Mouse (Mus musculus) midbrain, postnatal 0 days (tissue): ENCODE data around the gene Sprtn. TPM values are rescaled to one million over a fixed set of nuclear protein-coding genes. Genes with fewer than 3 reads are reported as not detected.
A peak's percentile ranks its signal among the peaks of the same experiment; 100 is the strongest.

Experiments used
- ATAC-seq: fragments of 200-750 bp; cut with Nextera tagmentation; 2 replicates; pipeline ENCODE4 v1.8.0; 2017; ENCODE audit warnings: moderate number of reproducible peaks, mild to moderate bottlenecking, moderate TSS enrichment, moderate library complexity; ENCODE audit not compliant: low FRiP score
- DNase-seq: peaks from one replicate; pipeline ENCODE4 v3.0.0-alpha.2; 2015; ENCODE audit warnings: low spot score
- H3K27ac ChIP-seq: fragments of 300-500 bp; sonication (generic); 2 replicates; pipeline ENCODE4 v1.5.1; 2014; ENCODE audit warnings: low read depth, mild to moderate bottlenecking, low read length, mixed read lengths
- H3K27me3 ChIP-seq: fragments of 300-500 bp; sonication (generic); 2 replicates; pipeline ENCODE4 v1.6.1; 2014; ENCODE audit warnings: low read length, control low read depth, mixed read lengths; ENCODE audit not compliant: insufficient read depth
- H3K36me3 ChIP-seq: fragments of 300-500 bp; sonication (generic); 2 replicates; pipeline ENCODE4 v1.6.1; 2014; ENCODE audit warnings: low read length, control low read depth, mixed read lengths; ENCODE audit not compliant: insufficient read depth
- H3K4me1 ChIP-seq: fragments of 300-500 bp; sonication (generic); 2 replicates; pipeline ENCODE4 v1.6.1; 2014; ENCODE audit warnings: mild to moderate bottlenecking, control low read depth, antibody characterized with exemption, low read length, mixed read lengths; ENCODE audit not compliant: insufficient read depth
- H3K4me2 ChIP-seq: fragments of 300-500 bp; sonication (generic); 2 replicates; pipeline ENCODE4 v1.6.1; 2014; ENCODE audit warnings: low read depth, mild to moderate bottlenecking, low read length, mixed read lengths; ENCODE audit not compliant: poor library complexity, severe bottlenecking
- H3K4me3 ChIP-seq: fragments of 300-500 bp; sonication (generic); 2 replicates; pipeline ENCODE4 v1.5.1; 2014; ENCODE audit warnings: low read depth, mild to moderate bottlenecking, low read length, moderate library complexity
- H3K9ac ChIP-seq: fragments of 300-500 bp; sonication (generic); replicated peaks from 2 replicates; pipeline ENCODE4 v1.6.1; 2014; ENCODE audit warnings: mild to moderate bottlenecking, low read length, moderate library complexity, mixed read lengths; ENCODE audit not compliant: poor library complexity, severe bottlenecking
- H3K9me3 ChIP-seq: fragments of 300-500 bp; sonication (generic); 2 replicates; pipeline ENCODE4 v1.6.1; 2016; ENCODE audit warnings: low read length, control low read depth
- CTCF ChIP-seq: IDR thresholded peaks from 2 replicates; pipeline ENCODE4 v1.5.1; 2016; ENCODE audit warnings: antibody characterized with exemption, mild to moderate bottlenecking
- WGBS: fragments of 180-500 bp; shearing (Covaris S2); extraction: QIAGEN DNeasy Blood & Tissue Kit; methylation state at CpG from one replicate; pipeline ENCODE4 v1.1.7; 2014; 5-methylcytosine and 5-hydroxymethylcytosine counted together
- polyA plus RNA-seq: library from polyadenylated mRNA; unstranded; fragments of >200 nt; fragmentation: Nextera tagmentation; extraction: Ambion mirVana; gene quantifications from 2 replicates; pipeline ENCODE4 v1.2.1, GENCODE M21; 2015
- total RNA-seq: library from RNA; depleted of rRNA; stranded (reverse); fragments of >200 nt; gene quantifications from 2 replicates; pipeline ENCODE4 v1.2.3, GENCODE M21; 2014

Sprtn gene
- total and polyA plus RNA-seq, 2 experiments from 2014 or later = 6.0 to 13.9 TPM

DNA sequence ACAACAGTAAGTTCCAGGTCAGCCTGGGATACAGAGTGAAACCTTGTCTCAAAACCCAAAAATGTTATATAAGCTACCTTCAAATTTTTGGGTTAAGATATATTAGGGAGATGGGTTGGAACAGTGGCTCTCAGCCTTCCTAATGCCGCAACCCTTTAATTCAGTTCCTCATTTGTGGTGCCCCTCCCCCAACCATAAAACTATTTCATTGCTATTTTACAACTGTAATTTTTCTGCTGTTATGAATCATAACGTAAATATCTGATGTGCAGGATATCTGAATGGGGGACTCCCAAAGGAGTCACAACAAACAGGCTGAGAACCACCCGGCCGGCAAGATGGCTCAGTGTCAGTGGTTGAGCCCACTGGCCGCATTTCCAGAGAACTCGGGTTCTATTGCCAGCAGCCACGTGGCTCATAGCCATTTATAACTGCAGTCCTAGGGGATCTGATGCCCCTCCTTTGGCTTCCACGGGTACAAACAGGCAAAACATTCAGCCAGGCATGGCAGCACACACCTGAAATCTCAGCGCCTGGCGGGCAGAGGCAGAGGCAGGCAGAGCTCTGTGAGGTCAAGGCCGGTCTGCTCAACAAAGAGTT lies 24.9 kb downstream of the Sprtn start:
- no peak overlapping the region for H3K4me3 ChIP-seq
- H3K36me3 ChIP-seq = no peaks in the 10 kb centered on the region
- no peak overlapping the region for H3K4me2 ChIP-seq
- no peak for TF ChIP-seq CTCF
- no peaks in the 10 kb centered on the region for H3K4me1 ChIP-seq
- no peaks in the 10 kb centered on the region for H3K27me3 ChIP-seq
- 83% methylated on average over 11 of the region's 11 CpGs for WGBS
- no peak overlapping the region for H3K9ac ChIP-seq
- DNase-seq (no peak), ATAC-seq (no peak)
- H3K27ac ChIP-seq = no peak overlapping the region
- no peaks in the 10 kb centered on the region for H3K9me3 ChIP-seq

DNA sequence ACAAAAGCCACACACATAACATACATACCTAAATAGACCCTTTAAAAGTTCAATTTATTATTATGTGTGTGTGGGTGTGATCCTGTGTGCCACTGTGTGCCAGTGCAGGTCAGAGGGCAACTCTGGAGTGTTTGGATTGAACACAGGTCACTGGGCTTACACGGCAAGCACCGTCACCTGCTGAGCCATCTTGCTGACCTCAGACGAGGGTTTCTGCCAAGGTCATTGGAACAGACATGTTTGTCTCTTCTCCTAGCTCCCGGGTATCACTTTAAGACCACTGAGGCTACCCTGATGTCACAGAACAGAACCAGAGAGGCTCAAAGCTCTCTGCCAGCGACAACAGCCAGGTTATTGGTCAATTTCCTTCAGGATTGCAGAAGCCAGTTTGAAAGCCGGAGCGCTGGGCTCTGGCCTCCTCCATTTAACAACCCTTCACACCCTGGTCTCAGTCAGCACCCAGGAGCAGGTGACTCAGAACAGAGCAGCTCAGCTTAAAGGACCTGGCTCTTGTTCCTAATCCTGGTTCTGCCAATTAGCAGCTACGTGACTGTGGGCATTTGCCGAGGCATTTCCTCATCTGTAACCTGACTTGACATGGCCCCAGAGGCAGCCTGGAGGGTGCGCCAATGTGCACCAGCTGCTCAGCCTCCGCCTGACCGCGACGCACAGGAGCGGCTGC lies 26.4 kb downstream of the Sprtn start:
- no peaks in the 10 kb centered on the region for H3K4me1 ChIP-seq
- no peaks in the 10 kb centered on the region for H3K9me3 ChIP-seq
- no peak for DNase-seq
- H3K36me3 ChIP-seq = no peaks in the 10 kb centered on the region
- H3K27ac ChIP-seq = no peak overlapping the region
- no peak for ATAC-seq
- no peak overlapping the region for H3K4me2 ChIP-seq
- TF ChIP-seq CTCF = no peak
- H3K9ac ChIP-seq = no peak overlapping the region
- no peaks in the 10 kb centered on the region for H3K27me3 ChIP-seq
- 74% methylated on average over 15 of the region's 15 CpGs for WGBS
- no peak overlapping the region for H3K4me3 ChIP-seq

DNA sequence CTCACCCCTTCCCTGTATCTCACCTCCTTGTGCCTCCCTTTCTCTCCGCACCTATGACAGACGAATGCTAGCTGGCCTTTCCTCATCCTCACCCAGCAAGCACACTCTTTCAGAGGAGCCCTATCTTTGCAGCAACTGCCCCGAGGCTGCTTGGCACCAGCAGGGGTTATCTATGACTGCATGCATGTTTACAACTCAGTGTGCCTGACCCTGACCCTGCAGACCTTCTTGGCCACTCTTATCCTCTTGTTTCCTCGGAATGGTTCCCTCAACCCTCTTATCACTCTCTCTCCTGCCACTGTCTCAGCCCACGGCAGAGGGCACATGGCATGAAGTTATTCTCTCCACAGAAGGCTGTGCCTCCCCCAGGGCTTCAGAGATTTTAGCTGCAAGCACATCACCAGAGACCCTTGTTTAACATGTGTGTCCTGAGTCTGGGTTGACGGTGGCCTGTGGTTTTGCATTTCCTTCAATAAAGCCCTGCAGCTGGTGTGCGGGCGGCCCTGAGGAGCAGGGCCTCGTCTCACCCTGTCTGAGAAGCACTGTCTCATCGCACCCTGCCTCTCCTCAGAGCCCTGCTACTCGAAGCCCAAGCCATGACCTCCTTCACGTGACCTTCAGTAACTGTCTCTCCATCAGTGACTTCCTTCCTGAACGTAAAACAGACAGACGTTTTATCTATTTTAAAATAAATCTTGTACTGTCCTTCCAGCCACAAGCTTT lies 28.0 kb downstream of the Sprtn start:
- DNase-seq (no peak), ATAC-seq (no peak)
- 81% methylated on average over 14 of the region's 14 CpGs for WGBS
- Histone ChIP-seq H3K4me3 (no peak overlapping the region), H3K4me2 (no peak overlapping the region), H3K27me3 (no peaks in the 10 kb centered on the region), H3K4me1 (no peaks in the 10 kb centered on the region), H3K9me3 (no peaks in the 10 kb centered on the region), H3K36me3 (no peaks in the 10 kb centered on the region), H3K27ac (no peak overlapping the region), H3K9ac (no peak overlapping the region)
- TF ChIP-seq CTCF = no peak

DNA sequence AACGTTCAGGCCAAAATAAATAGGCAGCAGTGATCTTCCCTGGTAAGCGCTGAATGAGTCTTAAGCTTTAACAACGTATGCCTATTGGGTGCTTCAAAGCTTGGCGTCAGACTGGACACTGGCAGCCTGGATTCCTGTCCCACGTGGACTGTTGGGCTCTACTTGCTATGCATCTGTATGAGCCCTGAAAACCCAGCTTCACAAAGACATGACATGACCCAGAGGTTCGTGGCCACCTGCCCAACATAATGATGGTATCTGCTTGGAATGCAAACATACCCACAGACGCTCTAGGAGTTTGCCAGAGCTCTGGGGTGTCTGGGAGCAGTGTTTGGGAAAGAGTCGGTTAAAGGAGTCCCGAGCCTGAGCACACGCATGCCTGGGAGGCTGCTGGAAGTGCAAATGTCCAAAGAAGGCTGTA lies 28.7 kb downstream of the Sprtn start:
- no peaks in the 10 kb centered on the region for H3K4me1 ChIP-seq
- no peak overlapping the region for H3K9ac ChIP-seq
- no peaks in the 10 kb centered on the region for H3K27me3 ChIP-seq
- H3K36me3 ChIP-seq = no peaks in the 10 kb centered on the region
- H3K4me3 ChIP-seq = no peak overlapping the region
- no peaks in the 10 kb centered on the region for H3K9me3 ChIP-seq
- DNase-seq (peak; percentile 56), ATAC-seq (no peak)
- H3K4me2 ChIP-seq = no peak overlapping the region
- no peak overlapping the region for H3K27ac ChIP-seq
- TF ChIP-seq CTCF = no peak
- WGBS = 75% methylated on average over 10 of the region's 10 CpGs

DNA sequence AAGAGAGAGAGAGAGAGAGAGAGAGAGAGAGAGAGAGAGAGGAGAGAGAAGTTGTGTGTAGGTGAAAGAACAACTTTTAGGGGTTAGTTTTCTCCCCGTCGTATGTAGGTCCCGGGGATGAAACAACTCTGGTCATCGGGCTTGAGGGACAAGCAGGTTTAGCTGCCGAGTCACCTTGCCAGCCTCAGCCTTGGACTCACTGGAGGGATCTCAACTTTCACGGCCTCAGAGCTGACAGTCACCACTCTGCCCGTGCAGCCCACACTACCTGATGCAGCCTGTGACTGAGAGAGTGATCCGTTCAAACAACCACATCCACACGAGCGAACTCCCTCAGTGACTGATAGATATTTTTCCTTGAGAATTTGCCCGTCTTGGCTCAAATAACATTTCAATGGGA lies 31.3 kb downstream of the Sprtn start:
- DNase-seq = no peak
- no peak for ATAC-seq
- 91% methylated on average over 11 of the region's 11 CpGs for WGBS
- Histone ChIP-seq H3K4me3 (no peak overlapping the region), H3K27ac (no peak overlapping the region), H3K9me3 (no peaks in the 10 kb centered on the region), H3K27me3 (no peaks in the 10 kb centered on the region), H3K36me3 (no peaks in the 10 kb centered on the region), H3K4me1 (no peaks in the 10 kb centered on the region), H3K9ac (no peak overlapping the region), H3K4me2 (no peak overlapping the region)
- no peak for TF ChIP-seq CTCF

DNA sequence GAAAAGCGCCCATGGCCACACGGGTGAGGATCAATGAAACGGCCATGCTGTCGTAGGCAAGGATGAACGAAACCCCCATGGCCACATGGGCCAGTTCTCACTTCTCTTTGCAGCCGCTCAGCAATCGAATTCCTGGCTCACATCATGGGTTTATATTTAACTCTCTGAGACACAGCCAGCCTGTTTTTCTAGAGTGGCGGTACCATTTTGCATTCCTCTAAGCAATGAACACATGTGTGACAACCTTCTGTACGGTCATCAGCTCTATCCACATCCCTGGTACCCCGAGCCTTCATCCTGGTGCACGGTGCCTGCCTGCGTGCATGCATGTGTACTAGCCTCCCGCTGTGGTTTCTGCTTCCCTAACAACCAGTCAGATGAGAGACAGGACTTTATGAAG lies 32.4 kb downstream of the Sprtn start:
- H3K4me3 ChIP-seq = no peak overlapping the region
- TF ChIP-seq CTCF = no peak
- no peaks in the 10 kb centered on the region for H3K4me1 ChIP-seq
- H3K4me2 ChIP-seq = no peak overlapping the region
- H3K27me3 ChIP-seq = no peaks in the 10 kb centered on the region
- no peak for DNase-seq
- no peak overlapping the region for H3K27ac ChIP-seq
- no peaks in the 10 kb centered on the region for H3K9me3 ChIP-seq
- no peaks in the 10 kb centered on the region for H3K36me3 ChIP-seq
- WGBS = 95% methylated on average over 13 of the region's 13 CpGs
- no peak for ATAC-seq
- no peak overlapping the region for H3K9ac ChIP-seq
